Mouse (Mus musculus) MEL (cell line): ENCODE data around the gene Actr3. TPM values are rescaled to one million over a fixed set of nuclear protein-coding genes. Genes with fewer than 3 reads are reported as not detected.

ENCODE experiments used
- DNase-seq: peaks from one replicate; pipeline ENCODE4 v3.0.0; 2011; ENCODE audit warnings: low read depth, low spot score
- H3K27ac ChIP-seq: 2 replicates; pipeline ENCODE4 v1.5.1; 2012; ENCODE audit warnings: low read depth, mild to moderate bottlenecking, control low read depth, low read length, moderate library complexity; ENCODE audit not compliant: control insufficient read depth
- H3K27me3 ChIP-seq, 2 experiments: fragments of 150-350 bp in 1 of 2; sonication (generic) in 1 of 2; 2 replicates each; pipeline ENCODE4 v1.6.1; 2012; ENCODE audit warnings: low read length in 2 of 2, mild to moderate bottlenecking in 2 of 2, improper control_type of control experiment in 1 of 2, moderate library complexity in 1 of 2; ENCODE audit not compliant: insufficient read depth in 2 of 2, control insufficient read depth in 1 of 2
- H3K36me3 ChIP-seq, 2 experiments: 2 replicates each; pipeline ENCODE4 v1.6.1; 2012 to 2014; ENCODE audit warnings: low read length in 2 of 2, improper control_type of control experiment in 1 of 2, inconsistent platforms in 1 of 2, mild to moderate bottlenecking in 1 of 2; ENCODE audit not compliant: insufficient read depth in 2 of 2, control insufficient read depth in 1 of 2
- H3K4me1 ChIP-seq, 2 experiments: fragments of 150-350 bp in 1 of 2; sonication (generic) in 1 of 2; 2 replicates each; pipeline ENCODE4 v1.6.1; 2012; ENCODE audit warnings: low read length in 2 of 2, improper control_type of control experiment in 1 of 2, mild to moderate bottlenecking in 1 of 2; ENCODE audit not compliant: insufficient read depth in 2 of 2, control insufficient read depth in 1 of 2
- H3K4me3 ChIP-seq, 2 experiments: fragments of 150-350 bp in 1 of 2; sonication (generic) in 1 of 2; 2 replicates each; pipeline ENCODE4 v1.5.1; 2012; ENCODE audit warnings: low read depth in 2 of 2, low read length in 2 of 2, mild to moderate bottlenecking in 2 of 2, moderate library complexity in 2 of 2, control low read depth in 1 of 2, improper control_type of control experiment in 1 of 2; ENCODE audit not compliant: control insufficient read depth in 1 of 2, insufficient read depth in 1 of 2
- H3K79me2 ChIP-seq: 2 replicates; pipeline ENCODE4 v1.6.1; 2012; ENCODE audit warnings: mild to moderate bottlenecking, low read length, moderate library complexity; ENCODE audit not compliant: control insufficient read depth, poor library complexity, insufficient read depth
- H3K9ac ChIP-seq: 2 replicates; pipeline ENCODE4 v1.6.1; 2012; ENCODE audit warnings: low read depth, mild to moderate bottlenecking, control low read depth, low read length, moderate library complexity; ENCODE audit not compliant: control insufficient read depth, poor library complexity, severe bottlenecking
- H3K9me3 ChIP-seq: fragments of 150-350 bp; sonication (generic); replicated peaks from 2 replicates; pipeline ENCODE4 v1.6.1; 2012; ENCODE audit warnings: mild to moderate bottlenecking, low read length, improper control_type of control experiment, moderate library complexity; ENCODE audit not compliant: insufficient read depth
- CTCF ChIP-seq, 3 experiments: IDR thresholded peaks in 2 of 3; conservative IDR thresholded peaks in 1 of 3; 2 replicates each; pipeline ENCODE4 v1.5.1; 2011 to 2012; ENCODE audit warnings: low read length in 3 of 3, low read depth in 2 of 3, mild to moderate bottlenecking in 2 of 3, improper control_type of control experiment in 1 of 3, inconsistent platforms in 1 of 3, mixed read lengths in 1 of 3, moderate library complexity in 1 of 3; ENCODE audit not compliant: control insufficient read depth in 1 of 3, insufficient read depth in 1 of 3, poor library complexity in 1 of 3, severe bottlenecking in 1 of 3
- E2F4 ChIP-seq: IDR thresholded peaks from 2 replicates; pipeline ENCODE4 v1.6.1; 2011; ENCODE audit warnings: low read depth, low read length, improper control_type of control experiment, borderline replicate concordance
- ELF1 ChIP-seq: IDR thresholded peaks from 2 replicates; pipeline ENCODE4 v1.6.1; 2014; ENCODE audit warnings: low read depth, mild to moderate bottlenecking, inconsistent platforms, low read length, improper control_type of control experiment, moderate library complexity
- EP300 ChIP-seq, 2 experiments: IDR thresholded peaks; 2 replicates each; pipeline ENCODE4 v1.6.1; 2011; ENCODE audit warnings: improper control_type of control experiment in 2 of 2, low read length in 2 of 2, low read depth in 1 of 2, mild to moderate bottlenecking in 1 of 2
- KAT2A ChIP-seq: conservative IDR thresholded peaks from 2 replicates; pipeline ENCODE4 v1.6.1; 2012; ENCODE audit warnings: low read depth, low read length, improper control_type of control experiment, inconsistent platforms
- MAFK ChIP-seq: IDR thresholded peaks from 2 replicates; pipeline ENCODE4 v1.6.1; 2011; ENCODE audit warnings: low read depth, mild to moderate bottlenecking, low read length, improper control_type of control experiment, borderline replicate concordance
- MYB ChIP-seq: IDR thresholded peaks from 2 replicates; pipeline ENCODE4 v1.6.1; 2011; ENCODE audit warnings: mild to moderate bottlenecking, low read depth, low read length, improper control_type of control experiment
- NRF1 ChIP-seq: IDR thresholded peaks from 2 replicates; pipeline ENCODE4 v1.6.1; 2014; ENCODE audit warnings: low read depth, mild to moderate bottlenecking, inconsistent platforms, low read length, improper control_type of control experiment, moderate library complexity; ENCODE audit not compliant: poor library complexity, insufficient read depth, severe bottlenecking
- POLR2A ChIP-seq, 2 experiments: IDR thresholded peaks; 2 replicates each; pipeline ENCODE4 v1.6.1; 2011 to 2012; ENCODE audit warnings: low read length in 2 of 2, mild to moderate bottlenecking in 2 of 2, control low read depth in 1 of 2, improper control_type of control experiment in 1 of 2, low read depth in 1 of 2, moderate library complexity in 1 of 2; ENCODE audit not compliant: control insufficient read depth in 1 of 2, insufficient read depth in 1 of 2, poor library complexity in 1 of 2
- POLR2AphosphoS2 ChIP-seq: IDR thresholded peaks from 2 replicates; pipeline ENCODE4 v1.6.1; 2011; ENCODE audit warnings: low read length, improper control_type of control experiment
- RAD21 ChIP-seq: IDR thresholded peaks from 2 replicates; pipeline ENCODE4 v1.6.1; 2011; ENCODE audit warnings: mild to moderate bottlenecking, low read depth, low read length, improper control_type of control experiment
- RCOR1 ChIP-seq: IDR thresholded peaks from 2 replicates; pipeline ENCODE4 v1.6.1; 2012; ENCODE audit warnings: low read depth, mild to moderate bottlenecking, inconsistent platforms, low read length, improper control_type of control experiment
- SIN3A ChIP-seq: IDR thresholded peaks from 2 replicates; pipeline ENCODE4 v1.6.1; 2012; ENCODE audit warnings: low read length, improper control_type of control experiment, inconsistent platforms
- SMC3 ChIP-seq: IDR thresholded peaks from 2 replicates; pipeline ENCODE4 v1.6.1; 2011; ENCODE audit warnings: low read depth, low read length, improper control_type of control experiment
- TBP ChIP-seq: IDR thresholded peaks from 2 replicates; pipeline ENCODE4 v1.8.0; 2011; ENCODE audit warnings: low read depth, low read length, improper control_type of control experiment
- UBTF ChIP-seq: IDR thresholded peaks from 2 replicates; pipeline ENCODE4 v1.6.1; 2012; ENCODE audit warnings: low read depth, mild to moderate bottlenecking, inconsistent platforms, low read length, improper control_type of control experiment, moderate library complexity, borderline replicate concordance; ENCODE audit not compliant: insufficient read depth
- ZNF384 ChIP-seq: IDR thresholded peaks from 2 replicates; pipeline ENCODE4 v1.6.1; 2012; ENCODE audit warnings: low read depth, mild to moderate bottlenecking, inconsistent platforms, low read length, improper control_type of control experiment
- polyA plus RNA-seq, 2 experiments: library from polyadenylated mRNA; stranded (reverse) in 1 of 2; unstranded in 1 of 2; fragments of >175 nt in 1 of 2; fragments of >200 nt in 1 of 2; gene quantifications; 2 replicates each; pipeline versions ENCODE4 v1.2.1 to v1.2.4; 2012; ENCODE audit warnings: low replicate concordance in 2 of 2, low read depth in 1 of 2; ENCODE audit not compliant: insufficient read length in 2 of 2, insufficient read depth in 1 of 2, missing spikeins in 1 of 2
- total RNA-seq: library from RNA; depleted of rRNA; stranded (reverse); fragments of 300-350 nt; gene quantifications from 2 replicates; pipeline ENCODE4 v1.2.3, GENCODE M21; 2012

The Actr3 gene
- total and polyA plus RNA-seq, 3 experiments: 154 to 211 TPM; not detected in 1

DNA sequence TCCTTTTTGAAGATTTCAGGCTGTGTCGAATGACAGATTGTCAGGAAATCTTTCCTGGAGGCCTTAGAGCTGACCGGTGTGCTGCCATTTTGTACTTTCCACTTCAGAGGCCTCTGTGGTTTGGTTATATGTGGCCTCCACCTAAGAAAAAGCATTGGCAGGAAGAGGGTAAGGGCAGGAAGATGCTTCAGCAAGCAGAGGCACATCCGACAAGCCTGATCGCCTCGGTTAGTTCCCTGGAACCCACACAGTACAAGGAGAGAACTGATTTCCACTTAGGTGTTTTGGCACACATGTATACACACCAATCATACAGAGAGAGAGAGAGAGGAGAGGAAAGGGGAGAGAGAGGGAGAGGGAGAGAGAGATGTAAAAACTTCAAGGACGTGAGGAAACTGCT lies 5.7 kb upstream of the Actr3 start:
- H3K36me3 ChIP-seq: peaks cover 0 to 23% of the 10 kb centered on the region in 2 experiments; a peak in 2 of 4 replicates
- TF ChIP-seq KAT2A (no peak), RAD21 (no peak), POLR2AphosphoS2 (no peak), MAFK (no peak), POLR2A (IDR thresholded peaks at IDR 0.05; ENCODE audit: control insufficient read depth in 1 of 2, insufficient read depth in 1 of 2, low read depth in 1 of 2, low read length in 2 of 2, poor library complexity in 1 of 2) (no peak), ZNF384 (no peak), E2F4 (no peak), CTCF (IDR thresholded peaks at IDR 0.05 in 2 of 3, conservative IDR thresholded peaks at IDR 0.05 in 1 of 3; ENCODE audit: control insufficient read depth in 1 of 3, insufficient read depth in 1 of 3, low read depth in 2 of 3, low read length in 3 of 3, poor library complexity in 1 of 3, severe bottlenecking in 1 of 3) (no peak), MYB (no peak), SIN3A (no peak), TBP (no peak), EP300 (IDR thresholded peaks at IDR 0.05; ENCODE audit: low read depth in 1 of 2, low read length in 2 of 2) (no peak), SMC3 (no peak), RCOR1 (no peak)
- TF ChIP-seq, all 39 proteins: peak for 0
- Histone ChIP-seq H3K4me1 (peaks cover 9 to 16% of the 10 kb centered on the region in 2 experiments), H3K27me3 (no peaks in the 10 kb centered on the region), H3K4me3 (no peak overlapping the region), H3K79me2 (no peaks in the 10 kb centered on the region), H3K9me3 (no peaks in the 10 kb centered on the region), H3K27ac (no peak overlapping the region), H3K9ac (0 out of 2 replicates have a peak overlapping the region, but pooled peaks have one; percentile 9)
- no peak for DNase-seq

DNA sequence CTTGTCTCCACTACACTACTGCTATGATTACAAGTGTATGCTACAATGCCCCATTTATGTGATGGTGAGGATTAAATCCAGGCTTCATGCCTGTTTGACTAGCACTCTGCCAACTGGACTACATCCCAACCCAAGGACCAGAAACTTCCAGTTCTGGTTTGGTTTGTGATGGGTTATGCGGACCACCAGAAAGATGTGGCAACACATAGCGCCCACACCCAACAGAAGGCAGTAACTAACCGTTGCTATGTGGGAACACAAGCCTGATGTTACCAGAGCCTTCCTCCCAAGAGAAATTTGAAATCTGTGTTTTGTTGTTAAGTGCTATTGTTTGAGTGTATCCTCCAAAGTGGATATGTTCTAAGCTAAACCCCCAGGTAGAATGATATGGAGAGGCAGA lies 4.0 kb upstream of the Actr3 start:
- TF ChIP-seq NRF1 (no peak), MAFK (no peak), UBTF (no peak), ELF1 (no peak), TBP (no peak)
- H3K4me1 ChIP-seq: peaks cover 9 to 16% of the 10 kb centered on the region in 2 experiments
- no peaks in the 10 kb centered on the region for H3K9me3 ChIP-seq
- H3K4me3 ChIP-seq: no peak overlapping the region
- peaks cover 0 to 23% of the 10 kb centered on the region in 2 experiments; a peak in 2 of 4 replicates for H3K36me3 ChIP-seq
- no peak overlapping the region for H3K27ac ChIP-seq
- no peak for DNase-seq
- H3K9ac ChIP-seq: no peak overlapping the region
- H3K27me3 ChIP-seq: no peaks in the 10 kb centered on the region
- peaks cover 8% of the 10 kb centered on the region for H3K79me2 ChIP-seq
